In genomic region chr5:72920416-72920815, GRCm38 (mm10) we compare ENCODE assay signal across 26 mouse cellular contexts. TPM values are rescaled to one million over a fixed set of nuclear protein-coding genes. Genes with fewer than 3 reads are reported as not detected.
DNase-seq lines count a peak whose midpoint lies in the region; ATAC-seq and TF ChIP-seq lines count a peak whose summit lies in the region.
"Had no signal": no experiment of that assay in that cellular context is flagged by ENCODE, and none has a peak within 500 bp of the region (broad histone marks: within the 10 kb centered on the region; RNA-seq: fewer than 3 reads in every experiment).

No protein-coding gene starts in this region.

- H3K4me2 ChIP-seq in forebrain, embryonic 15.5 days (replicated peaks): no peak overlapping the region
- no peak overlapping the region for H3K4me2 ChIP-seq in forebrain, embryonic 13.5 days
- H3K4me2 ChIP-seq in forebrain, postnatal 0 days (ENCODE audit: low read depth): no peak overlapping the region
- no peak overlapping the region for H3K4me2 ChIP-seq in forebrain, embryonic 11.5 days (ENCODE audit: low read depth, low read length, severe bottlenecking)
- H3K4me2 ChIP-seq: embryonic facial prominence, embryonic 12.5 days had no signal

- no peaks in the 10 kb centered on the region for H3K27me3 ChIP-seq in forebrain, embryonic 15.5 days
- H3K27me3 ChIP-seq in forebrain, embryonic 13.5 days: no peaks in the 10 kb centered on the region
- no peaks in the 10 kb centered on the region for H3K27me3 ChIP-seq in forebrain, postnatal 0 days (ENCODE audit: insufficient read depth, low read length)
- no peaks in the 10 kb centered on the region for H3K27me3 ChIP-seq in forebrain, embryonic 11.5 days (ENCODE audit: control insufficient read depth, insufficient read depth, low read length)
- H3K27me3 ChIP-seq: CH12.LX; embryonic facial prominence, embryonic 12.5 days; Patski had no signal

- H3K36me3 ChIP-seq in forebrain, embryonic 15.5 days: no peaks in the 10 kb centered on the region
- H3K36me3 ChIP-seq in forebrain, embryonic 13.5 days (ENCODE audit: poor library complexity, severe bottlenecking): no peaks in the 10 kb centered on the region
- H3K36me3 ChIP-seq in forebrain, postnatal 0 days (ENCODE audit: insufficient read depth): no peaks in the 10 kb centered on the region
- H3K36me3 ChIP-seq in forebrain, embryonic 11.5 days (ENCODE audit: control insufficient read depth, insufficient read depth, low read length): no peaks in the 10 kb centered on the region
- H3K36me3 ChIP-seq: embryonic facial prominence, embryonic 12.5 days had no signal

- no peak overlapping the region for H3K9ac ChIP-seq in forebrain, embryonic 15.5 days (replicated peaks)
- H3K9ac ChIP-seq in forebrain, embryonic 13.5 days: no peak overlapping the region
- no peak overlapping the region for H3K9ac ChIP-seq in forebrain, postnatal 0 days
- H3K9ac ChIP-seq in forebrain, embryonic 11.5 days (ENCODE audit: low read length): no peak overlapping the region
- H3K9ac ChIP-seq: embryonic facial prominence, embryonic 12.5 days had no signal

- peak; percentile 39 for DNase-seq in cerebellum, adult 9-10 months
- DNase-seq in cerebellum, adult 8-10 months: no peak
- DNase-seq in forebrain, postnatal 0 days: peak; percentile 24
- no peak for DNase-seq in forebrain, embryonic 11.5 days (ENCODE audit: low spot score)
- DNase-seq in brain, adult 2 months (ENCODE audit: low read depth, low spot score): peak; percentile 32
- DNase-seq in gastrocnemius, postnatal 14 days: no peak
- DNase-seq: adrenal gland, adult 8-10 months; adrenal gland, postnatal 14 days; adrenal gland, postnatal 36 days; B cell, adult 2 months; cerebellum, adult 11-12 months; cerebellum, postnatal 25 days had no signal

- peak; percentile 47; the same call in 1 of the 2 replicates for ATAC-seq in forebrain, embryonic 15.5 days (replicated peaks)
- ATAC-seq in forebrain, embryonic 13.5 days: no peak; the same call in 1 of the 2 replicates
- no peak for ATAC-seq in forebrain, postnatal 0 days
- no peak for ATAC-seq in forebrain, embryonic 11.5 days (replicated peaks; ENCODE audit: low FRiP score)
- ATAC-seq: activated CD4-positive, CD25-positive, alpha-beta regulatory T cell, adult 4 months; CD4-positive, CD25-positive, alpha-beta regulatory T cell, adult 4 months had no signal

- 60% methylated on average over 4 of the region's 4 CpGs for WGBS in forebrain, embryonic 15.5 days
- WGBS in forebrain, embryonic 13.5 days: 77% methylated on average over 4 of the region's 4 CpGs
- 54% methylated on average over 4 of the region's 4 CpGs for WGBS in forebrain, postnatal 0 days
- 93% methylated on average over 4 of the region's 4 CpGs for WGBS in forebrain, embryonic 11.5 days

- H3K27ac ChIP-seq in forebrain, embryonic 15.5 days (replicated peaks): no peak overlapping the region
- no peak overlapping the region for H3K27ac ChIP-seq in forebrain, embryonic 13.5 days
- no peak overlapping the region for H3K27ac ChIP-seq in forebrain, postnatal 0 days (ENCODE audit: low read depth, low read length)
- H3K27ac ChIP-seq in forebrain, embryonic 11.5 days (ENCODE audit: low read depth, low read length): no peak overlapping the region
- H3K27ac ChIP-seq: embryonic facial prominence, embryonic 10.5 days; embryonic facial prominence, embryonic 12.5 days had no signal

- H3K9me3 ChIP-seq in forebrain, embryonic 15.5 days: no peaks in the 10 kb centered on the region
- no peaks in the 10 kb centered on the region for H3K9me3 ChIP-seq in forebrain, embryonic 13.5 days (replicated peaks)
- H3K9me3 ChIP-seq in forebrain, postnatal 0 days (ENCODE audit: low read length): no peaks in the 10 kb centered on the region
- no peaks in the 10 kb centered on the region for H3K9me3 ChIP-seq in forebrain, embryonic 11.5 days (ENCODE audit: control insufficient read depth, low read length)
- H3K9me3 ChIP-seq: embryonic facial prominence, embryonic 10.5 days; embryonic facial prominence, embryonic 12.5 days; G1E had no signal

- TF ChIP-seq CTCF in forebrain, postnatal 0 days (IDR thresholded peaks at IDR 0.05; ENCODE audit: low read depth): no peak

- peaks cover 34% of the 10 kb centered on the region for H3K4me1 ChIP-seq in forebrain, embryonic 15.5 days
- H3K4me1 ChIP-seq in forebrain, embryonic 13.5 days: peaks cover 30% of the 10 kb centered on the region
- H3K4me1 ChIP-seq in forebrain, postnatal 0 days (ENCODE audit: insufficient read depth): peaks cover 15% of the 10 kb centered on the region
- peaks cover 2% of the 10 kb centered on the region; the same call in 1 of the 2 replicates for H3K4me1 ChIP-seq in forebrain, embryonic 11.5 days (replicated peaks; ENCODE audit: control insufficient read depth, insufficient read depth, low read length)

- H3K4me3 ChIP-seq in forebrain, embryonic 15.5 days: no peak overlapping the region
- no peak overlapping the region for H3K4me3 ChIP-seq in forebrain, embryonic 13.5 days
- H3K4me3 ChIP-seq in forebrain, postnatal 0 days (ENCODE audit: low read depth, low read length): no peak overlapping the region
- H3K4me3 ChIP-seq in forebrain, embryonic 11.5 days (ENCODE audit: low read depth, low read length): no peak overlapping the region
- H3K4me3 ChIP-seq: embryonic facial prominence, embryonic 10.5 days; embryonic facial prominence, embryonic 12.5 days had no signal

- intact Hi-C loops in gastrocnemius, postnatal 14 days (cut with DNase I; ENCODE audit: low total_unique reads): no loop called here

RNA-seq across cellular contexts. Expression of gene Slain2, which starts 6.3 kb away (rescaled TPM):
- 17.9 and 18.4 TPM in 2 replicates for polyA plus RNA-seq in forebrain, embryonic 15.5 days (2015; fragmentation: Nextera tagmentation; extraction: Ambion mirVana)
- 14.4 and 14.7 TPM in 2 replicates for polyA plus RNA-seq in forebrain, embryonic 13.5 days (2015; fragmentation: Nextera tagmentation; extraction: Ambion mirVana)
- 43.4 and 48.2 TPM in 2 replicates for total RNA-seq in forebrain, postnatal 0 days (2014; rRNA removed)
- 11.3 and 12.7 TPM in 2 replicates for polyA plus RNA-seq in forebrain, postnatal 0 days (2015; fragmentation: Nextera tagmentation; extraction: Ambion mirVana)
- 22.8 and 24.9 TPM in 2 replicates for polyA plus RNA-seq in forebrain, embryonic 11.5 days (2014; fragmentation: Nextera tagmentation; extraction: Ambion mirVana)
- 10 to 100 TPM; 76.2 to 79.5 TPM for total RNA-seq in gastrocnemius, postnatal 14 days (2021)

RNA-seq across cellular contexts. Expression of gene Tec, which starts 52.1 kb away (rescaled TPM):
- polyA plus RNA-seq in forebrain, embryonic 15.5 days (2015; fragmentation: Nextera tagmentation; extraction: Ambion mirVana): 3.5 and 3.7 TPM in 2 replicates
- 3.1 TPM in 2 replicates for polyA plus RNA-seq in forebrain, embryonic 13.5 days (2015; fragmentation: Nextera tagmentation; extraction: Ambion mirVana)
- total RNA-seq in forebrain, postnatal 0 days (2014; rRNA removed): 4.0 and 6.9 TPM in 2 replicates
- polyA plus RNA-seq in forebrain, postnatal 0 days (2015; fragmentation: Nextera tagmentation; extraction: Ambion mirVana): 2.1 and 2.5 TPM in 2 replicates
- 2.9 and 3.0 TPM in 2 replicates for polyA plus RNA-seq in forebrain, embryonic 11.5 days (2014; fragmentation: Nextera tagmentation; extraction: Ambion mirVana)
- 1 to 10 TPM; 2.0 to 2.4 TPM for total RNA-seq in gastrocnemius, postnatal 14 days (2021)

RNA-seq across cellular contexts. Expression of gene Gm10135, which starts 54.1 kb away (rescaled TPM):
- polyA plus RNA-seq in forebrain, embryonic 15.5 days (2015; fragmentation: Nextera tagmentation; extraction: Ambion mirVana): not detected in 2 replicates
- polyA plus RNA-seq in forebrain, embryonic 13.5 days (2015; fragmentation: Nextera tagmentation; extraction: Ambion mirVana): not detected in 2 replicates
- not detected in 2 replicates for total RNA-seq in forebrain, postnatal 0 days (2014; rRNA removed)
- not detected in 2 replicates for polyA plus RNA-seq in forebrain, postnatal 0 days (2015; fragmentation: Nextera tagmentation; extraction: Ambion mirVana)
- not detected in 2 replicates for polyA plus RNA-seq in forebrain, embryonic 11.5 days (2014; fragmentation: Nextera tagmentation; extraction: Ambion mirVana)
- total RNA-seq in gastrocnemius, postnatal 14 days (2021): not detected
- total RNA-seq: adrenal gland, adult 18-20 months; adrenal gland, adult 8-10 months; adrenal gland, postnatal 14 days; adrenal gland, postnatal 36 days; CH12.LX; G1E; gastrocnemius, adult 18-20 months had no signal
- polyA plus RNA-seq: activated CD4-positive, CD25-positive, alpha-beta regulatory T cell, adult 4 months; CD4-positive, CD25-positive, alpha-beta regulatory T cell, adult 4 months; cerebellum, adult 2 months; cortical plate, adult 2 months; embryonic facial prominence, embryonic 10.5 days; embryonic facial prominence, embryonic 12.5 days; embryonic facial prominence, embryonic 14.5 days; G1E; Patski had no signal

Comparison
In these comparisons a context has a peak if more than half of its experiments do, and no peak if none do; other contexts are left out.
1. DNase-seq: peak in cerebellum, adult 9-10 months (single experiment), forebrain, postnatal 0 days (single experiment) and brain, adult 2 months (single experiment); none in cerebellum, adult 8-10 months (single experiment), forebrain, embryonic 11.5 days (single experiment) and gastrocnemius, postnatal 14 days (single experiment).